In the genomic region with DNA sequence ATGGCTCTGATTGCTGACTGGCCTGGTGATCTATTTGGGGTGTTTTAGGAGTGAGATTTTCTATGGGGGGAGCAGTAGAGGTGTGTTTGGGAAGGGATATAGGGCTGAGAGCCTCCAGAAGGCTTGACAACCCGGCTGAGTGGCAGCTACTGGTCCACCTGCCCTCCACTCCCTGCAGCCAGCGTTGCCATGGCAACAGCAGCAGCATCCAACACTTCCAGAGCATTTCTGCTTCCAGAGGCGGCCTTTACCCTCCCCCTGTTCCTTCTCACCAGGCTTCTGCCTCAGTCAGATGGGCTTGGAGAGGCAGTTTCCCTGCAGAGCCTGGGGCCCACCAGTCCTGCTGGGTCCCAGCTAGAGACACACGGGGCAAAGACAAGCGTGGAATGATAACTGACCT, we compare ENCODE assay signal across 11 mouse cellular contexts. TPM values are rescaled to one million over a fixed set of nuclear protein-coding genes. Genes with fewer than 3 reads are reported as not detected.
DNase-seq lines count a peak whose midpoint lies in the region; ATAC-seq and TF ChIP-seq lines count a peak whose summit lies in the region.
"Had no signal": no experiment of that assay in that cellular context is flagged by ENCODE, and none has a peak within 500 bp of the region (broad histone marks: within the 10 kb centered on the region; RNA-seq: fewer than 3 reads in every experiment).

No protein-coding gene starts in this region.

- intact Hi-C loops in left cerebral cortex, postnatal 14 days (cut with DNase I) = no loop called here

- H3K27ac ChIP-seq in forebrain, embryonic 13.5 days = peak overlapping the region; percentile 68
- H3K27ac ChIP-seq in olfactory bulb, adult 2 months (ENCODE audit: insufficient read depth, low read depth, low read length) = 0 out of 2 replicates have a peak overlapping the region, but pooled peaks have one; percentile 31
- H3K27ac ChIP-seq: liver, embryonic 15.5 days; stomach, embryonic 15.5 days had no signal

- no peak for DNase-seq in frontal cortex, postnatal 25 days (ENCODE audit: low spot score in 2 of 2)
- DNase-seq in left cerebral cortex, postnatal 14 days (ENCODE audit: low spot score in 2 of 2) = peak; percentile 55 to 70
- no peak for DNase-seq in kidney, postnatal 14 days

- H3K36me3 ChIP-seq in forebrain, embryonic 13.5 days (ENCODE audit: poor library complexity, severe bottlenecking) = no peaks in the 10 kb centered on the region
- H3K36me3 ChIP-seq: liver, embryonic 15.5 days; stomach, embryonic 15.5 days had no signal

- peak overlapping the region; percentile 30; the same call in 1 of the 2 replicates for H3K9ac ChIP-seq in forebrain, embryonic 13.5 days
- H3K9ac ChIP-seq: liver, embryonic 15.5 days; stomach, embryonic 15.5 days had no signal

- H3K4me3 ChIP-seq in forebrain, embryonic 13.5 days = no peak overlapping the region
- H3K4me3 ChIP-seq in olfactory bulb, adult 2 months (ENCODE audit: insufficient read depth, low read depth, low read length) = no peak overlapping the region
- H3K4me3 ChIP-seq: liver, embryonic 15.5 days; myocyte; stomach, embryonic 15.5 days had no signal

- H3K4me2 ChIP-seq in forebrain, embryonic 13.5 days = no peak overlapping the region
- H3K4me2 ChIP-seq: liver, embryonic 15.5 days; stomach, embryonic 15.5 days had no signal

- peaks cover 69% of the 10 kb centered on the region for H3K4me1 ChIP-seq in forebrain, embryonic 13.5 days
- H3K4me1 ChIP-seq in olfactory bulb, adult 2 months (ENCODE audit: control insufficient read depth, insufficient read depth, low read length) = peaks cover 58% of the 10 kb centered on the region

- no peak for TF ChIP-seq CTCF in olfactory bulb, adult 2 months (IDR thresholded peaks at IDR 0.05; ENCODE audit: insufficient read depth, low read depth, low read length)

- TF ChIP-seq POLR2A in olfactory bulb, adult 2 months (IDR thresholded peaks at IDR 0.05; ENCODE audit: insufficient read depth, low read depth, low read length) = no peak

- no peaks in the 10 kb centered on the region for H3K27me3 ChIP-seq in forebrain, embryonic 13.5 days
- H3K27me3 ChIP-seq: liver, embryonic 15.5 days; stomach, embryonic 15.5 days had no signal

- peak; percentile 67 for ATAC-seq in frontal cortex, adult (ENCODE audit: low TSS enrichment)
- peak; percentile 63 for ATAC-seq in forebrain, embryonic 13.5 days
- ATAC-seq in granulocyte monocyte progenitor cell, adult 5-6 weeks (replicated peaks; ENCODE audit: poor library complexity, severe bottlenecking) = no peak
- no peak for ATAC-seq in CD4-positive, CD25-positive, alpha-beta regulatory T cell, adult 4 months

- WGBS in forebrain, embryonic 13.5 days = 15% methylated on average over 5 of the region's 5 CpGs
- WGBS in olfactory bulb, adult 2 months = 26% methylated on average over 5 of the region's 5 CpGs

- H3K9me3 ChIP-seq in forebrain, embryonic 13.5 days (replicated peaks) = no peaks in the 10 kb centered on the region
- H3K9me3 ChIP-seq: liver, embryonic 15.5 days; stomach, embryonic 15.5 days had no signal

RNA-seq across cellular contexts. Expression of gene Sik1, which starts 38.4 kb away (rescaled TPM):
- polyA plus RNA-seq in forebrain, embryonic 13.5 days (2015; fragmentation: Nextera tagmentation; extraction: Ambion mirVana) = 13.5 and 13.8 TPM in 2 replicates
- total RNA-seq in left cerebral cortex, postnatal 14 days (2021) = 10 to 100 TPM; 18.8 to 21.6 TPM
- polyA plus RNA-seq in olfactory bulb, adult 2 months (2012; ENCODE audit: insufficient read depth, insufficient read length, low replicate concordance, missing spikeins) = not detected in 2 replicates
- total RNA-seq in granulocyte monocyte progenitor cell, adult 5-6 weeks (2014; fragmentation: Nextera tagmentation) = 9.1 and 12.1 TPM in 2 replicates
- total RNA-seq in granulocyte monocyte progenitor cell, adult 5-6 weeks (2017) = 9.2 and 10.8 TPM in 2 replicates
- polyA plus RNA-seq in CD4-positive, CD25-positive, alpha-beta regulatory T cell, adult 4 months (2017; shearing (Covaris generic)) = 1 to 10 TPM; 2.0 to 4.2 TPM

Comparison
In these comparisons a context has a peak if more than half of its experiments do, and no peak if none do; other contexts are left out.
1. ATAC-seq: peak in frontal cortex, adult (single experiment) and forebrain, embryonic 13.5 days (single experiment); none in granulocyte monocyte progenitor cell, adult 5-6 weeks (single experiment) and CD4-positive, CD25-positive, alpha-beta regulatory T cell, adult 4 months (single experiment).
2. DNase-seq: peak in left cerebral cortex, postnatal 14 days (2 of 2); none in frontal cortex, postnatal 25 days (0 of 2) and kidney, postnatal 14 days (single experiment).